Mouse (Mus musculus): ENCODE data around the gene Zbed4. TPM values are rescaled to one million over a fixed set of nuclear protein-coding genes. Genes with fewer than 3 reads are reported as not detected.
"Not testable (repeated sequence)": the region's sequence is repeated elsewhere in the genome, so short reads cannot be mapped to it uniquely, and the experiment has no call there.

Gene Zbed4
- polyA plus RNA-seq, 1 experiment from 2014 or later = 36.3 TPM

- peaks cover 6% of the 10 kb centered on the region for H3K4me1 ChIP-seq
- no peaks in the 10 kb centered on the region for H3K27me3 ChIP-seq (replicated peaks)
- H3K9me3 ChIP-seq = no peaks in the 10 kb centered on the region
- no peak overlapping the region for H3K4me2 ChIP-seq (replicated peaks)
- no peak overlapping the region for H3K27ac ChIP-seq
- WGBS = 85% methylated on average over 6 of the region's 6 CpGs
- no peak overlapping the region for H3K9ac ChIP-seq
- no peak overlapping the region for H3K4me3 ChIP-seq
- H3K36me3 ChIP-seq = peaks cover 74% of the 10 kb centered on the region
- no peak for ATAC-seq (ENCODE audit: low FRiP score, low read depth)
These were observed 28.3 kb upstream of the Zbed4 start for GRCm38 (mm10) chr15:88723205-88723604.

DNA sequence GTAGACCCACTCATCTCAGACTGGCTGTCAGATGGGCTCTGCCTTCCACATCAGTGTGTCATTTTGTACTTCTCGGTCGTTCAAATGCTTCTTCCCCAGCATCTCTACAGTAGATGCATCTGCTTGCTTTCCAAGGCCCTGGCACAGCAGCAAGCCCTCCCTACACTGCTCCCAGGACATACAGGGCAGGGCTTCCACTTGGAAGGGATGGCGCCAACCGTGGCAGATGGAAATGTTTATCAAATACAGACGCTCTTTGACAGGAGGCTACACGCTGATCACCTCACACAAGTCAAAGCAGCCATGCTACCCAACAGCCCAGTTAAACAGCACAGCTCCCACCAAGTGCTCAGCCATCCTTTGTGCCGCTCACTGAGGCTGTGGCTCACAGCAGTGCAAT lies 27.1 kb upstream of the Zbed4 start:
- no peak for ATAC-seq (ENCODE audit: low FRiP score, low read depth)
- Histone ChIP-seq H3K4me3 (no peak overlapping the region), H3K4me1 (peaks cover 6% of the 10 kb centered on the region), H3K27ac (no peak overlapping the region), H3K4me2 (replicated peaks) (no peak overlapping the region), H3K9ac (no peak overlapping the region), H3K9me3 (no peaks in the 10 kb centered on the region), H3K36me3 (peaks cover 78% of the 10 kb centered on the region), H3K27me3 (replicated peaks) (no peaks in the 10 kb centered on the region)
- WGBS = 85% methylated on average over 7 of the region's 7 CpGs

DNA sequence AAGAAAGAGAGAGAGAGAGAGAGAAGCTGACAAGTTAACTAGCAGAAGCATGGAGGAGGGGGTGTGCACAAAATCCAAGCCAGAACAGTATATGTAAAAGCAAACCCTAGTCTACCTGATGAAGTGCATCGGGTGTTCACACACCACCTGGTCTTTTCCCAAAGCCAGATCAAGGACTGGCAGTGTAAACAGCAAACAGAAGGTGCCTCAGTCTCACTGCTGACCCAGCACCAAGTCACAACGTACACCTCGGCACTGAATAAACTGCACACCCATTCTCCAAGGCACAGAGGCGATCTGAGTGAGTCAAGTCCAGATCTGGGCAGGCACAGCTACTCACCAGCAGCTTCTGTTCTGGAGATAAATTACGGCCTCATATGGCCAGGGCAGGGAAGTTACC lies 26.4 kb upstream of the Zbed4 start:
- H3K4me3 ChIP-seq = no peak overlapping the region
- H3K4me2 ChIP-seq (replicated peaks) = no peak overlapping the region
- H3K36me3 ChIP-seq = peaks cover 81% of the 10 kb centered on the region
- H3K9ac ChIP-seq = no peak overlapping the region
- H3K9me3 ChIP-seq = no peaks in the 10 kb centered on the region
- no peaks in the 10 kb centered on the region for H3K27me3 ChIP-seq (replicated peaks)
- ATAC-seq (ENCODE audit: low FRiP score, low read depth) = no peak
- H3K4me1 ChIP-seq = peaks cover 6% of the 10 kb centered on the region
- H3K27ac ChIP-seq = no peak overlapping the region
- 94% methylated on average over 5 of the region's 5 CpGs for WGBS

GRCm38 (mm10) chr15:88727204-88727603 lies 24.3 kb upstream of the Zbed4 start:
- no peak for ATAC-seq (ENCODE audit: low FRiP score, low read depth)

DNA sequence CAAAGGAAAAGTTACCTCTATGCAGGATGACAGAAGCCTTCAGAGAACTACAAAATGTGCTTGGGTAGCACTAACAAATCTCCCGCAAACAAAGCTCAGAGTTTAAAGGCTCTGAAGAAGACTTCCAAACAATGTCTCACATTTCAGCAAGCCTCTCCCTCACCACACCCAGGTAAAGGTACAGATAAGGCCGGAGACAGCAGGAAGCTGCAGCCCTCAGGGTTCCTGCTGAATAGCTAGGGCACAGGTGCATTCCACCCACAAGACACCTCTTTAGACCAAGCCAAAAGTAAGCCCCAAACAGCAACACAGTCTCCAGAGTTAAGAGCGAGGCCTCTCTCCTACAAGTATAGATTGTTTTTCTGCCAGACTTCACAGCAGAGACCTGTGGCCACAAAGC lies 20.7 kb upstream of the Zbed4 start:
- Histone ChIP-seq H3K36me3 (peaks cover 42% of the 10 kb centered on the region), H3K4me3 (no peak overlapping the region), H3K9ac (no peak overlapping the region), H3K4me2 (replicated peaks) (peak overlapping the region; percentile 97; the same call in 1 of the 2 replicates), H3K27ac (no peak overlapping the region), H3K9me3 (no peaks in the 10 kb centered on the region), H3K27me3 (replicated peaks) (no peaks in the 10 kb centered on the region), H3K4me1 (peaks cover 28% of the 10 kb centered on the region)
- 92% methylated on average over 3 of the region's 3 CpGs for WGBS
- ATAC-seq (ENCODE audit: low FRiP score, low read depth) = no peak

More at GRCm38 (mm10) chr15:88727204-88727603, 24.3 kb upstream of the Zbed4 start:
- Histone ChIP-seq H3K27me3 (replicated peaks) (no peaks in the 10 kb centered on the region), H3K27ac (no peak overlapping the region), H3K4me1 (peaks cover 18% of the 10 kb centered on the region), H3K9me3 (no peaks in the 10 kb centered on the region), H3K36me3 (peaks cover 75% of the 10 kb centered on the region), H3K4me2 (replicated peaks) (no peak overlapping the region), H3K4me3 (no peak overlapping the region), H3K9ac (no peak overlapping the region)
- 90% methylated on average over 3 of the region's 3 CpGs for WGBS

- Histone ChIP-seq H3K27ac (no peak overlapping the region), H3K9ac (peak overlapping the region; percentile 99), H3K4me1 (peaks cover 28% of the 10 kb centered on the region), H3K4me2 (replicated peaks) (peak overlapping the region; percentile 97), H3K27me3 (replicated peaks) (no peaks in the 10 kb centered on the region), H3K36me3 (peaks cover 29% of the 10 kb centered on the region), H3K4me3 (peak overlapping the region; percentile 96), H3K9me3 (no peaks in the 10 kb centered on the region)
- ATAC-seq (ENCODE audit: low FRiP score, low read depth) = no peak
- WGBS = 37% methylated on average over 15 of the region's 15 CpGs
These were observed 18.9 kb upstream of the Zbed4 start for GRCm38 (mm10) chr15:88732405-88733020.

- Histone ChIP-seq H3K27ac (peak overlapping the region; percentile 76), H3K9ac (peak overlapping the region; percentile 99), H3K36me3 (peaks cover 26% of the 10 kb centered on the region), H3K9me3 (no peaks in the 10 kb centered on the region), H3K27me3 (replicated peaks) (no peaks in the 10 kb centered on the region), H3K4me2 (replicated peaks) (peak overlapping the region; percentile 97), H3K4me3 (peak overlapping the region; percentile 96), H3K4me1 (peaks cover 28% of the 10 kb centered on the region)
- ATAC-seq (ENCODE audit: low FRiP score, low read depth) = peak; percentile 46; the same call in 1 of the 2 replicates
- WGBS = under 1% methylated on average over 74 of the region's 86 CpGs
These were observed 18.3 kb upstream of the Zbed4 start for GRCm38 (mm10) chr15:88733041-88733751.

- Histone ChIP-seq H3K9me3 (no peaks in the 10 kb centered on the region), H3K36me3 (peaks cover 20% of the 10 kb centered on the region), H3K4me2 (replicated peaks) (peak within 1 kb of the TSS; percentile 97), H3K27ac (peak within 1 kb of the TSS; percentile 76), H3K4me1 (peaks cover 28% of the 10 kb centered on the region), H3K4me3 (peak within 1 kb of the TSS; percentile 96), H3K9ac (peak within 1 kb of the TSS; percentile 99), H3K27me3 (replicated peaks) (no peaks in the 10 kb centered on the region)
- peak; percentile 75 for ATAC-seq (ENCODE audit: low FRiP score, low read depth)
- under 1% methylated on average over 93 of the region's 103 CpGs for WGBS
These were observed 17.5 kb upstream of the Zbed4 start, which contains the start of gene Brd1 for GRCm38 (mm10) chr15:88733834-88734571. TSS of gene Brd1 (minus strand) at chr15:88734233.

DNA sequence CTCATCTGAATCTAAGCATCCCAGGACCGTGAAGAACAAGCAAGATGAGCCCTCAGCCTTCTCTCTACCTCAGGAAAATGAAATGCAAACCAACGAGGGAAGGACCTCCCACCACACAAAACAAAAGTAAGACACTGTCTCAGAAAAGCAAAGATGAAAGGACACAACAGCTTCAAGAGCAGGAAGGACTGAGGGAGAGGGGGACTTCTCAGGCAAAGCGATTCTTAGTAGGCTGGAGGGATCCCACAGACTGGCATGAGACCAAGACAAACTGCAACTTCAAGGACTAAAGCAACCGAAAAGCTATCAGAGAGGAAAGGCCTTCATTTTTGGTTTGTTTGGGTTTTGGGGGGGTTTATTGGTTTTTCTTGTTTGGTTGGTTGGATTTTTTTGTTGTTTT lies 15.3 kb upstream of the Zbed4 start:
- Histone ChIP-seq H3K4me1 (peaks cover 37% of the 10 kb centered on the region), H3K4me2 (replicated peaks) (no peak overlapping the region), H3K4me3 (no peak overlapping the region), H3K9ac (no peak overlapping the region), H3K9me3 (no peaks in the 10 kb centered on the region), H3K36me3 (peaks cover 3% of the 10 kb centered on the region; the same call in 1 of the 2 replicates), H3K27me3 (replicated peaks) (no peaks in the 10 kb centered on the region), H3K27ac (no peak overlapping the region)
- 79% methylated on average over 4 of the region's 4 CpGs for WGBS
- ATAC-seq (ENCODE audit: low FRiP score, low read depth) = no peak

DNA sequence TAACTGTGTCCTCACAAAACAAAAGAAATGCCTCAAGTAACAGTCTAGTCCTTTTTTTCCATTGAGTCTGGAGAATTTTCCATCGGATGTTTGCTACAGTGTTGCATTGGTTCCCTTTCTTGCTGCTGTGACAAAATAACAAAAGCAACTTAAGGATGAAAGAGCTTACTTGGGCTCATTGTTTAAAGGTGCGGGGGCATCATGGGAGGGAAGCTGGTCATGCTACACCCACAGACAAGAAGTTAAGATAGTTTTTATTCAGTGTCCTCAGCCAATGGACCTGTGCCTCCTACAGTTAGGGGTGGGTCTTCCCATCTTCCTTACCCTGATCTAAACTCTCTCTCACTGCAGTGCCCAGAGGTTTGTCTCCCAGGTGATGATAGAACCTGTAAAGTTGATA lies 13.0 kb upstream of the Zbed4 start:
- Histone ChIP-seq H3K4me1 (peaks cover 20% of the 10 kb centered on the region), H3K4me2 (replicated peaks) (no peak overlapping the region), H3K9ac (no peak overlapping the region), H3K36me3 (no peaks in the 10 kb centered on the region), H3K9me3 (no peaks in the 10 kb centered on the region), H3K4me3 (no peak overlapping the region), H3K27ac (no peak overlapping the region), H3K27me3 (replicated peaks) (no peaks in the 10 kb centered on the region)
- 77% methylated on average over 2 of the region's 2 CpGs for WGBS
- ATAC-seq (ENCODE audit: low FRiP score, low read depth) = no peak

DNA sequence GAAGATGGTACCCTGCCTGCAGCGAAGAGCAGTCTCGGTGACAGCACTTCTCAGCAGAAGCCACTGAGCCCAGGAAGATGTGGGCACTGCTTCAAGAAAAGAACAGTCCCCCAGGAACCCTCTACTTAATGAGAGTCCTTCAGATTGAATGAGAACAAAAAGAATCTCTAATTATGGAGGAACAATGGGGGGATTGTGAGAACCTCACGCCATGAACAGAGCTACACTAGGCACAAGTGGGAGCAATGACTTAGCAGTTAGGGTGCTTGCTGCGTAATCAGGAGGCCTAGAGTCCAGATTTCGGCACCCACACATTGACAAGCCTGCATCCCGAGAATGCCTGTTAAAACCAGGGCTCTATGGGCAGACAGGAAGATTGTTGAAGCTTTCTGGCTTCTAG lies 10.1 kb upstream of the Zbed4 start:
- H3K27ac ChIP-seq = no peak overlapping the region
- peaks cover 11% of the 10 kb centered on the region; the same call in 1 of the 2 replicates for H3K4me1 ChIP-seq
- no peak overlapping the region for H3K4me2 ChIP-seq (replicated peaks)
- H3K27me3 ChIP-seq (replicated peaks) = no peaks in the 10 kb centered on the region
- WGBS = 59% methylated on average over 6 of the region's 6 CpGs
- H3K9me3 ChIP-seq = no peaks in the 10 kb centered on the region
- no peak overlapping the region for H3K9ac ChIP-seq
- no peak for ATAC-seq (ENCODE audit: low FRiP score, low read depth)
- no peaks in the 10 kb centered on the region for H3K36me3 ChIP-seq
- H3K4me3 ChIP-seq = no peak overlapping the region

- not testable (repeated sequence) for ATAC-seq (ENCODE audit: low FRiP score, low read depth); H3K36me3 ChIP-seq; H3K4me2 ChIP-seq (replicated peaks); H3K4me3 ChIP-seq; H3K27ac ChIP-seq; H3K9ac ChIP-seq; H3K27me3 ChIP-seq (replicated peaks); H3K9me3 ChIP-seq
- 89% methylated on average over 5 of the region's 5 CpGs for WGBS
- peaks cover 11% of the 10 kb centered on the region; the same call in 1 of the 2 replicates for H3K4me1 ChIP-seq
These were observed 8.1 kb upstream of the Zbed4 start for GRCm38 (mm10) chr15:88743371-88743770.
